Mouse (Mus musculus): ENCODE results near the gene Phtf2. TPM values are rescaled to one million over a fixed set of nuclear protein-coding genes. Genes with fewer than 3 reads are reported as not detected.
"Not testable (repeated sequence)": the region's sequence is repeated elsewhere in the genome, so short reads cannot be mapped to it uniquely, and the experiment has no call there.

The Phtf2 gene
- total and polyA plus RNA-seq, 2 experiments from 2014 or later, result 20.2 to 21.3 TPM

DNA sequence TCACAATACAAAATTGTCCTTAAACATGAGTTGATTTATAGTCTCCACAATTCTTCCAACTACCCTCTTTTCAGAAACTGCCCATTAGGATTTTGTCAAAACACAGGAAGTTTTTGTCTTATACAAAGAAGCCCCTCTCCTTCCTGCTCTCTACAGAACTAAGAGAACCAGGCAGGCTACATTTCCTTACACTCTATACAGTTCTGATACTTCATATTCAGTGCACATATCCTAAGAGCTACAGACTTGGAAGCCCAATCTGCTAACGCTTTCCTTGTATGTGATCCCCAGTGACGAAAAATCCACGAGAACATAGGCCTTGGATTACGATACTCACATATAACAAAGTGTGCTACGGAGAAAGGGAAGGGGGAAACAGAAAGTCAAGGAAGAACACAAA, 86.0 kb downstream of the Phtf2 start:
- ATAC-seq (ENCODE audit: low FRiP score), result no peak
- peak; percentile 40 for DNase-seq (ENCODE audit: low spot score)
- Histone ChIP-seq H3K4me1 (ENCODE audit: insufficient read depth, low read length) (no peaks in the 10 kb centered on the region), H3K27ac (ENCODE audit: low read depth, low read length) (no peak overlapping the region), H3K9me3 (ENCODE audit: low read length) (no peaks in the 10 kb centered on the region), H3K4me2 (ENCODE audit: low read depth, low read length, poor library complexity, severe bottlenecking) (no peak overlapping the region), H3K9ac (replicated peaks; ENCODE audit: low read length, poor library complexity, severe bottlenecking) (no peak overlapping the region), H3K27me3 (ENCODE audit: insufficient read depth, low read length) (no peaks in the 10 kb centered on the region), H3K4me3 (ENCODE audit: low read depth, low read length) (no peak overlapping the region), H3K36me3 (ENCODE audit: insufficient read depth, low read length) (peaks cover 15% of the 10 kb centered on the region)
- TF ChIP-seq CTCF (IDR thresholded peaks at IDR 0.05), result no peak
- 75% methylated on average over 5 of the region's 5 CpGs for WGBS

DNA sequence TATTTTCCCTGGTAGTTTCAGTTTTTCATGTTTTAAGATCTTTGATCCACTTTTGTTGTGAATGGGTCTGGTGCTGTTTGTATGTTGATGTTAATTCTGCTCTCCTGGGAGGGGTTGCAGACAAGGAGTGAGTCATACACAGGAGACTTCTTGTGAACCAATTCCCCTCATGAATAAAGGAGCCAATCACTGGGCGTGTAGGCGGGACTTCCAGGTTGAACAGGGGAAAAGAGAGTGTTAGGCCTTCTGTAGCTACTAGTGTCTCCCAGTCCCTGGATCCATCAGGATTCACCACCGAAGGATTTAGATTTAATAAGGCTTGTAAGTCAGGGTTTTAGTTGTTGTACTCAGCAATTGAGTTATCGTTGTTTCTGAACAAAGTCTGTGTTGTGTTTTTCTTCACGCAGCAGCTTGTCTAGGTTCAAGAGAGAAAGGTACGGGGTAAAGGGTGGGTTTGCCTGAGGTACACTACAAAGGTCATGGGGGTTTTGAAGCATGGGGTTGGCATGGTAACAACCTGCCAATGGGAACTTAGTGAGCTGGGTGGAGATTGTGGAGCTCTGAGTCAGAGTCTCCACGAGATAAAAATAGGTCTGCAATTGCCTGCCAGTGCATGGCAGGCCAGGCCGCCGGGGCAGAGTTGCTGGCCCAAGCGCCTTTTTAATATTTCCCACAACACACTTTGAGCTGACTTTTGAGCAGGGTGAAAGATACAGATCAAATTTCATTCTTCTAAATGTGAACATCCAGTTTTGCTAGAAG, 90.0 kb downstream of the Phtf2 start:
- Histone ChIP-seq H3K9me3 (ENCODE audit: low read length) (no peaks in the 10 kb centered on the region), H3K27me3 (ENCODE audit: insufficient read depth, low read length) (no peaks in the 10 kb centered on the region), H3K4me1 (ENCODE audit: insufficient read depth, low read length) (no peaks in the 10 kb centered on the region), H3K27ac (ENCODE audit: low read depth, low read length) (no peak overlapping the region), H3K4me3 (ENCODE audit: low read depth, low read length) (no peak overlapping the region), H3K9ac (replicated peaks; ENCODE audit: low read length, poor library complexity, severe bottlenecking) (no peak overlapping the region), H3K36me3 (ENCODE audit: insufficient read depth, low read length) (peaks cover 15% of the 10 kb centered on the region), H3K4me2 (ENCODE audit: low read depth, low read length, poor library complexity, severe bottlenecking) (no peak overlapping the region)
- 93% methylated on average over 10 of the region's 10 CpGs for WGBS
- ATAC-seq (ENCODE audit: low FRiP score) (no peak), DNase-seq (ENCODE audit: low spot score) (no peak)
- TF ChIP-seq CTCF (IDR thresholded peaks at IDR 0.05), result no peak

DNA sequence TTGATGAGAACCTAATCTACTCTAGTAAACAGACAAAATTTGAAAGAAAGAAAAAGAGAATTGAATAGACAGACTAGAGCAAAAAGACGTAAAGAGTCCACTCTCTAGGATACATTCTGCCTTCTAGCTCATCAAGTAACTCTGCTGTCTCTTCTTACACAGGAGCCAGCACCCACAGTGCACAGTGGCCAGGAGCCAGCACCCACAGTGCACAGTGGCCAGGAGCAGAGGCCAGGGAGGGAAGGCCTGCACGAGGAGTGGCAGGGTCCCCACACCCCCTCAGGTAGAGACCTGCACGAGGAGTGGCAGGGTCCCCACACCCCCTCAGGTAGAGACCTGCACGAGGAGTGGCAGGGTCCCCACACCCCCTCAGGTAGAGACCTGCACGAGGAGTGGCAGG, 95.5 kb downstream of the Phtf2 start:
- H3K9ac ChIP-seq (replicated peaks; ENCODE audit: low read length, poor library complexity, severe bottlenecking); H3K9me3 ChIP-seq (ENCODE audit: low read length); ATAC-seq (ENCODE audit: low FRiP score); H3K4me1 ChIP-seq (ENCODE audit: insufficient read depth, low read length); H3K27me3 ChIP-seq (ENCODE audit: insufficient read depth, low read length); DNase-seq (ENCODE audit: low spot score); H3K27ac ChIP-seq (ENCODE audit: low read depth, low read length); H3K4me2 ChIP-seq (ENCODE audit: low read depth, low read length, poor library complexity, severe bottlenecking); H3K4me3 ChIP-seq (ENCODE audit: low read depth, low read length): not testable (repeated sequence)
- WGBS, result 93% methylated on average over 3 of the region's 5 CpGs
- peaks cover 10% of the 10 kb centered on the region; the same call in 1 of the 2 replicates for H3K36me3 ChIP-seq (ENCODE audit: insufficient read depth, low read length)

DNA sequence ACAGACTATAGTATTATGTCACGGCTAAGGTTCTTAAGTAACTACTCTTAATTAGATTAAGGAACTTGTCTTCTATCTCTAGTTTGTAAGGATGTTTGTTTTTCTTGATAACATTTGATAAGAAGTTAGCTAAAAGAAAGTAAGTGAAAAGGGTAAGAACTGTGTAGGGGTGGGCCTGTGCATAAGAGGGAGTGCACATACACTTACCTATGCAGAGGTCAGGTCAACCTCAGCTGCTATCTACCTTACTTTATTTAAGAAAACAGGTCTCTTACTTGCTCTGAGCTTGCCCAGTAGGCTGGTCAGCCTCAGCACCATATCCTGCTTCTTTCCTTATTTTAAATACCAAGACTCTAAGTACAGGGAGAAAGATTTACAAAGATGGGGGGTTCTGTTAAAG, 100.8 kb downstream of the Phtf2 start:
- Histone ChIP-seq H3K4me1 (ENCODE audit: insufficient read depth, low read length) (no peaks in the 10 kb centered on the region), H3K9me3 (ENCODE audit: low read length) (no peaks in the 10 kb centered on the region), H3K27me3 (ENCODE audit: insufficient read depth, low read length) (no peaks in the 10 kb centered on the region), H3K9ac (replicated peaks; ENCODE audit: low read length, poor library complexity, severe bottlenecking) (no peak overlapping the region), H3K4me2 (ENCODE audit: low read depth, low read length, poor library complexity, severe bottlenecking) (no peak overlapping the region), H3K4me3 (ENCODE audit: low read depth, low read length) (no peak overlapping the region), H3K36me3 (ENCODE audit: insufficient read depth, low read length) (peaks cover 10% of the 10 kb centered on the region; the same call in 1 of the 2 replicates), H3K27ac (ENCODE audit: low read depth, low read length) (no peak overlapping the region)
- DNase-seq (ENCODE audit: low spot score) (no peak), ATAC-seq (ENCODE audit: low FRiP score) (no peak)
- no peak for TF ChIP-seq CTCF (IDR thresholded peaks at IDR 0.05)
- 97% methylated on average over 1 of the region's 1 CpGs for WGBS

DNA sequence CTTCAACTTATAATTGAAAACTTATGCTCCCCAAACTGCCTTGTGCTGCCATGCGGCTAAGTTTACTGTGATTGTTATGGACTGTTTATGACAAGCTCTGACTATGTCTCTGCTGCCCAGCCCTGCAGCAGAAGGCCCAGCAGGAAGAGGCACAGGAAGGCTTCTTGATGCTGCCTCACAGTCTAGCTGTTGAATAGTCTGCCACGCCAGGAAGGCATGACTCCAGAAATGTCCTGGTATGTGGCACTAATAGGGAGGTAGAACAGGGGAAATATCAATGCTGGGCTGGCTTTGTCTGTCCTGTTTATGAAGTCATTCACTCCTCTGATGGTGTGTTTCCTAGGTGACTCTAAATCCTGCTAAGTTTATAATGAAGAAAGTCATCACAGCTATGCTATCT, 102.7 kb downstream of the Phtf2 start:
- no peak for DNase-seq (ENCODE audit: low spot score)
- no peak for TF ChIP-seq CTCF (IDR thresholded peaks at IDR 0.05)
- ATAC-seq (ENCODE audit: low FRiP score), result no peak
- Histone ChIP-seq H3K4me2 (ENCODE audit: low read depth, low read length, poor library complexity, severe bottlenecking) (no peak overlapping the region), H3K27me3 (ENCODE audit: insufficient read depth, low read length) (no peaks in the 10 kb centered on the region), H3K36me3 (ENCODE audit: insufficient read depth, low read length) (peaks cover 10% of the 10 kb centered on the region; the same call in 1 of the 2 replicates), H3K4me3 (ENCODE audit: low read depth, low read length) (no peak overlapping the region), H3K9ac (replicated peaks; ENCODE audit: low read length, poor library complexity, severe bottlenecking) (no peak overlapping the region), H3K4me1 (ENCODE audit: insufficient read depth, low read length) (no peaks in the 10 kb centered on the region), H3K27ac (ENCODE audit: low read depth, low read length) (no peak overlapping the region), H3K9me3 (ENCODE audit: low read length) (no peaks in the 10 kb centered on the region)
- 79% methylated on average over 2 of the region's 2 CpGs for WGBS

DNA sequence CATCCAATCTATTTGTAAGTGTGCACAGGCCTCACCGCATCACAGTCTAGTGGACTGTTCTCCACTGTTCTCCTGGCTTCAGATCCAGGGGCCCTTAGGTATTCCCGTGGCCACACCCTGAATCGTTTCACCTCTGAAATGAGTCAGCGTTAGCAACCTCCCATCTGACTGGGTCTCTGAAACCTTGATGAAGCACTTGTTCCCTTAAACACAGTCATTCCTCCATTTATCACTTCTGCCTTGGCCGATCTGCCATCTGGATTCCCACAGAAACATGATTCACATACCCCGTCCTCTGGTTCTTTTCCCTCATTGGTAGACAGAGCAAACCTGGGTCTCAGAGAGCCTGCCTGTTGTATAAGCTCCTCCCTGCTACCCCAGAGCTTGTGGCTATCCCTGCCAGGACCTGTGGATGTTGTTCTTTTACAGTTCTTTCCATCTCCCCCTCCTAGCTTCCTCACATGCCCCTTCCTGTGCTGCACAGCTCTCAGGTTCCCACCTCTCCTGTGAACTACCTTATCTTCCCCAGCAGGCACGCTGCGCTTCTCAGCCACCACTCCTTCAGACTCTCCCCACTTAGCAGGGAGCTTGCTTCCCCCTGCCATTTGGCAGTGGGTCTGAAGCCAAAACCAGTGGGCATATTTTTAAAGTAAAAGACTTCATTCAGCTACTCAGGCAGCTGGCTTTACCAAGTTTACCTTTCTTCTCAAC, 103.5 kb downstream of the Phtf2 start:
- peaks cover 10% of the 10 kb centered on the region; the same call in 1 of the 2 replicates for H3K36me3 ChIP-seq (ENCODE audit: insufficient read depth, low read length)
- H3K4me3 ChIP-seq (ENCODE audit: low read depth, low read length), result no peak overlapping the region
- 80% methylated on average over 8 of the region's 8 CpGs for WGBS
- no peak overlapping the region for H3K9ac ChIP-seq (replicated peaks; ENCODE audit: low read length, poor library complexity, severe bottlenecking)
- H3K27me3 ChIP-seq (ENCODE audit: insufficient read depth, low read length), result no peaks in the 10 kb centered on the region
- ATAC-seq (ENCODE audit: low FRiP score) (no peak), DNase-seq (ENCODE audit: low spot score) (no peak)
- no peaks in the 10 kb centered on the region for H3K4me1 ChIP-seq (ENCODE audit: insufficient read depth, low read length)
- TF ChIP-seq CTCF (IDR thresholded peaks at IDR 0.05), result no peak
- H3K9me3 ChIP-seq (ENCODE audit: low read length), result no peaks in the 10 kb centered on the region
- no peak overlapping the region for H3K27ac ChIP-seq (ENCODE audit: low read depth, low read length)
- no peak overlapping the region for H3K4me2 ChIP-seq (ENCODE audit: low read depth, low read length, poor library complexity, severe bottlenecking)

Data from midbrain, postnatal 0 days (tissue).